Mouse (Mus musculus) cortical plate, adult 2 months (tissue): Measurements from ENCODE around the gene Fam167b.

Experiments used
- CTCF ChIP-seq: fragments of 200-500 bp; IDR thresholded peaks from 2 replicates; pipeline ENCODE4 v1.5.1; 2011; ENCODE audit warnings: mild to moderate bottlenecking, control low read depth, low read length; ENCODE audit not compliant: insufficient read depth; ENCODE audit errors: extremely low read depth
- POLR2A ChIP-seq: fragments of 200-500 bp; IDR thresholded peaks from 2 replicates; pipeline ENCODE4 v1.6.1; 2011; ENCODE audit warnings: mild to moderate bottlenecking, low read length, control low read depth; ENCODE audit not compliant: insufficient read depth; ENCODE audit errors: extremely low read depth

DNA sequence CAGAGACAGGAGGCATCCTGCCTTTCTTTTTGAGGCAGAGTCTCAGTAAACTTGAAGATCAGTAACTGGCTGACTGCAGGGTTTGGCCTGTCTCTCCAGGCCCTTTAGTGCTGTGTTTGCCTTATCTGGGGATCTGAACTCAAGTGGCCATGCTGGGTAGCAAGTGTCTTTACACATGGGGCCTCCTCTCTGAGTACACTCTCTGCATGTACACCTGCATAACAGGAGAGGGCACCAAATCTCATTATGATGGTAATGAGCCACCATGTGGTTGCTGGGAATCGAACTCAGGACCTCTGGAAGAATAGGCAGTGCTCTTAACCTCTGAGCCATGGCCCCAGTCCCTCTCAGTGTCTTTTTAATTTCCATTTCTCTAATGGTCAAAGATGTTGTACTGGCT lies 3.9 kb upstream of the Fam167b start:
- no peak for TF ChIP-seq POLR2A
- TF ChIP-seq CTCF = no peak
